Mouse (Mus musculus) limb, embryonic 14.5 days (tissue): ENCODE results near the gene Gm21188. TPM values are rescaled to one million over a fixed set of nuclear protein-coding genes. Genes with fewer than 3 reads are reported as not detected.
"Not testable (repeated sequence)": the region's sequence is repeated elsewhere in the genome, so short reads cannot be mapped to it uniquely, and the experiment has no call there.

ENCODE experiments used
- ATAC-seq: fragments of 200-750 bp; cut with Nextera tagmentation; 2 replicates; pipeline ENCODE4 v1.8.0; 2017; ENCODE audit warnings: low read depth, moderate number of reproducible peaks, moderate TSS enrichment; ENCODE audit not compliant: low FRiP score
- DNase-seq: peaks from one replicate; pipeline ENCODE4 v3.0.0-alpha.2; 2015; ENCODE audit warnings: low spot score
- H3K27ac ChIP-seq: fragments of 300-500 bp; sonication (generic); replicated peaks from 2 replicates; pipeline ENCODE4 v1.5.1; 2014; ENCODE audit warnings: low read depth, mild to moderate bottlenecking, low read length, moderate library complexity, mixed read lengths
- H3K27me3 ChIP-seq: fragments of 300-500 bp; sonication (generic); 2 replicates; pipeline ENCODE4 v1.6.1; 2014; ENCODE audit warnings: low read length, mixed read lengths; ENCODE audit not compliant: control insufficient read depth, insufficient read depth
- H3K36me3 ChIP-seq: fragments of 300-500 bp; sonication (generic); 2 replicates; pipeline ENCODE4 v1.6.1; 2014; ENCODE audit warnings: mild to moderate bottlenecking, low read length, moderate library complexity, mixed read lengths; ENCODE audit not compliant: control insufficient read depth, insufficient read depth
- H3K4me1 ChIP-seq: fragments of 300-500 bp; sonication (generic); 2 replicates; pipeline ENCODE4 v1.6.1; 2014; ENCODE audit warnings: antibody characterized with exemption, low read length, mixed read lengths; ENCODE audit not compliant: control insufficient read depth, insufficient read depth
- H3K4me2 ChIP-seq: fragments of 300-500 bp; sonication (generic); replicated peaks from 2 replicates; pipeline ENCODE4 v1.6.1; 2014; ENCODE audit warnings: low read depth, mild to moderate bottlenecking, low read length, moderate library complexity; ENCODE audit not compliant: severe bottlenecking
- H3K4me3 ChIP-seq: fragments of 300-500 bp; sonication (generic); replicated peaks from 2 replicates; pipeline ENCODE4 v1.5.1; 2014; ENCODE audit warnings: low read length
- H3K9ac ChIP-seq: fragments of 300-500 bp; sonication (generic); 2 replicates; pipeline ENCODE4 v1.6.1; 2014; ENCODE audit warnings: mild to moderate bottlenecking, low read depth, low read length, moderate library complexity; ENCODE audit not compliant: severe bottlenecking
- H3K9me3 ChIP-seq: fragments of 300-500 bp; sonication (generic); 2 replicates; pipeline ENCODE4 v1.6.1; 2016; ENCODE audit warnings: low read length; ENCODE audit not compliant: control insufficient read depth
- WGBS: fragments of 180-500 bp; shearing (Covaris S2); extraction: QIAGEN DNeasy Blood & Tissue Kit; methylation state at CpG from one replicate; pipeline ENCODE4 v1.1.7; 2014; 5-methylcytosine and 5-hydroxymethylcytosine counted together
- polyA plus RNA-seq, 2 experiments: library from polyadenylated mRNA; depleted of rRNA in 1 of 2; stranded (reverse) in 1 of 2; unstranded in 1 of 2; fragments of >200 nt; fragmentation: Nextera tagmentation in 1 of 2; extraction: Ambion mirVana in 1 of 2; gene quantifications; 2 replicates each; pipeline versions ENCODE4 v1.2.1 to v1.2.3; 2012 to 2014

Gene Gm21188
- polyA plus RNA-seq, 2 experiments: 0.19 TPM; not detected in 1

DNA sequence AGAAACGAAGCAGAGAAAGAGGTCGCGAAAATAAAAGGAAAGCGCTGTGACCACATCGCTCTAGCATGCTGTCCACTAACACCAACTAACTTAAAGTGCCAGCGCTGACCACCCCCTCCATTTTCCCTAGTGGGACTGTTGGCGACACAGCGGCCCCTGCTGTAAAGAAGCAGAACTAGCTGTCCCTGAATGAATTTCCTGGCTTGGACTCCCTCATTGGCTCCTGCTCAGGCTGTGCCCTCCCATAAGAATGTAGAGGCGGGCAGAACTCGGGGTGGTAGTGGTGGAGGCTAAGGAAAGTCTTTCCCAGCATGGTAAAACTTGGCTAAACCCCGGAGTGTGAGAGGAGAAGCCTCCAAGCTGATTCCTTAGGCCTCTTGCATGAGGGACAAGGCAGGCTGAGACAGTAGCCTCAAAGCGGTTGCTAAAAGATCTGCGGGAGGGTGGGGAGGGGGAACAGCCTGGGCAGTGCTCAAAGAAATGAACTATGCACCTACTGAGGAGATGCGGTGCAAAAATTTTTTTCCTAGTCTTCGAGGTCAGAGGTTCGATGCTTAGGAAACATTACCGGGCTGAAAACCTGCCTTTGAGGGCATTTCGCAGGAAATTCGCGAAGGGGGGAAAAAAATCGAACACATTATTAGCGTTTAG, 11.6 kb upstream of the Gm21188 start:
- not testable (repeated sequence) for H3K4me2 ChIP-seq, DNase-seq, H3K27me3 ChIP-seq, H3K27ac ChIP-seq, H3K36me3 ChIP-seq, H3K9ac ChIP-seq, H3K4me1 ChIP-seq, H3K4me3 ChIP-seq, H3K9me3 ChIP-seq
- 0 out of 2 replicates have a peak, but pooled peaks have one; percentile 34 for ATAC-seq
- no CpG with 5 or more reads among the region's 22 CpGs for WGBS

DNA sequence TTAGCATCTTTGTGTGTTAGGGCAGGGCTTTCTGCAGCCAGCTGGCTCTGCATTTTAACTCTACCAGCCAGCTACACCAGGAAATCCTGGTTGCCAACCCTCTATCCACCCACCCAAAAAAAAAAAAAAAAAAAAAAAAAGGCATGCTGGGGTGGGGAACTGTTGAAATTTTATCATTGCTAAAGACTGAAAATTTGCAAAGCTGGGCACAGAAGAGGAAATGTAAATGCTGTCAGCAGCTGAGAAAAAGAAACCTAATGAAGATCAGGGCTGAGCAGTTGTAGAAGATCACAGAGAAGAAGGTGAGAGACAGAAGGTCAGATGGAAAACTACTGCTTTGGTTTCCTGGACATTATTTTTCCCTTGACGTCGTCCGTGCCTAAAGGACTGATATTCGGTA, 10.9 kb upstream of the Gm21188 start:
- WGBS: no CpG with 5 or more reads among the region's 4 CpGs
- H3K36me3 ChIP-seq, H3K27me3 ChIP-seq, H3K9me3 ChIP-seq, ATAC-seq, H3K9ac ChIP-seq, H3K4me2 ChIP-seq, DNase-seq, H3K4me1 ChIP-seq, H3K27ac ChIP-seq, H3K4me3 ChIP-seq: not testable (repeated sequence)

DNA sequence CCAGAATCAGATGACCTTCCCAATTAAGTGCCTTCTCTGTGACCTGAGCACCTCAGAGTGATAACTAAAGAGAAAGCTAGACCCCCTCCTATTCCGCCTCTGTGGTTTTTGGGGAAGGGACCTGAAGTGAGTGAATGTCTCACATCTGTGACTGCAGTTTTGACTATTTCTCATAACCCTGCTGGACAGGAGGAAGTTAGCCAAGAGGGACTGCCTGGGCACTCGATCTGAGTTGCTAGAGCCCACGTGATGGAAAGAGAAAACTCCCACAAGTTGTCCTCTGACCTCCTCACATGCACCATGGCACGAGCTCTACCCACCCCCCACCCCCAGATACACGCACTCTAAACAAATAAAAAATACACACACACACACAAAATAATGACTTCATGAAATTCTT, 3.4 kb downstream of the Gm21188 start:
- WGBS: no CpG with 5 or more reads among the region's 5 CpGs
- H3K27me3 ChIP-seq, H3K4me1 ChIP-seq, H3K27ac ChIP-seq, DNase-seq, H3K4me2 ChIP-seq, H3K36me3 ChIP-seq, H3K9ac ChIP-seq, H3K4me3 ChIP-seq, H3K9me3 ChIP-seq, ATAC-seq: not testable (repeated sequence)

DNA sequence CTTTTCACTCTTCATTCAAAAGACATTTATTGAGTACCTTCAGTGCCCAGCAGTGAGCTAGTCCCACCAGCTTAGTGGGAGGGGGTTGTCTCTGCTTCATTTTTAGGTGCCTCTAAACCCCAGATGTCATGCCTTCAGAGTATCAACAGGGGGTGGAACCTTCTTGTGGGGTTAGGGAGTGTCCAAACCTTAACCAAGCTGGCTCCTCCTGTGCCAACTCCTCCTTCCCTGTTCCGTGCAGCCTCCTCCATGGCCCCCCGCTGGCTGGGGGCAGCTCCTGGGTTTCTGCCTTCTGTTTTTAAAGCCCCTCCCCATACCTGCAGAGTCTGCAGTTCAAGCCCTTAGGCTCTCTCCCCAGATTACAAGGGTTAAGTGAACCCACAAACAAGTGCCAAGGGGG, 3.8 kb downstream of the Gm21188 start:
- no CpG with 5 or more reads among the region's 2 CpGs for WGBS
- not testable (repeated sequence) for H3K9me3 ChIP-seq, H3K27me3 ChIP-seq, H3K4me1 ChIP-seq, H3K36me3 ChIP-seq, H3K4me2 ChIP-seq, H3K27ac ChIP-seq, H3K4me3 ChIP-seq, DNase-seq, ATAC-seq, H3K9ac ChIP-seq

DNA sequence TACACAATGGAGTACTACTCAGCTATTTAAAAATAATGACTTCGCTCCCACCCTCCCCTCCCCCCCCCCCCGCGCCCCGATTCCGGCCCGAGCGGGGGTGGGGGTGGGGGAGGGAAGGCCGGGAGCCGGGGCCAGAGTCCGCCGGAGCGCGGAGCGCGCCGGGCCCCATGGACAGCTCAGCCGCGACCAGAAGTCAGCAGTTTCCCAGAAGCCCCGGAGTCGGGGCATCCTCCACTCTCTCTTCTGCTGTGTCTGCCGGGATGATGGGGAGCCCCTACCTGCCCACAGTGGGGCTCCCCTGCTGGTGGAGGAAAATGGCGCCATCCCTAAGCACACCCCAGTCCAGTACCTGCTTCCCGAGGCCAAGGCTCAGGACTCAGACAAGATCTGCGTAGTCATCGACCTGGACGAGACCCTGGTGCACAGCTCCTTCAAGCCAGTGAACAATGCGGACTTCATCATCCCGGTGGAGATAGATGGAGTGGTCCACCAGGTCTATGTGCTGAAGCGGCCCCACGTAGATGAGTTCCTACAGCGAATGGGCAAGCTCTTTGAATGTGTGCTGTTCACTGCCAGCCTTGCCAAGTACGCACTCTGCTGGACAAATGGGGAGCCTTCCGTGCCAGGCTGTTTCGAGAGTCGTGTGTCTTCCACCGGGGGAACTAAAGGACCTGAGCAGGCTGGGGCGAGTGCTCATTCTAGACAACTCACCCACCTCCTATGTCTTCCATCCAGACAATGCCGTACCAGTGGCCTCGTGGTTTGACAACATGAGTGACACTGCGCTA, 5.4 kb downstream of the Gm21188 start:
- H3K36me3 ChIP-seq, H3K4me3 ChIP-seq, H3K4me2 ChIP-seq, H3K27ac ChIP-seq, H3K9ac ChIP-seq, H3K27me3 ChIP-seq, H3K9me3 ChIP-seq, ATAC-seq, DNase-seq, H3K4me1 ChIP-seq: not testable (repeated sequence)
- 4% methylated on average over 7 of the region's 40 CpGs for whole genome bisulfite sequencing

DNA sequence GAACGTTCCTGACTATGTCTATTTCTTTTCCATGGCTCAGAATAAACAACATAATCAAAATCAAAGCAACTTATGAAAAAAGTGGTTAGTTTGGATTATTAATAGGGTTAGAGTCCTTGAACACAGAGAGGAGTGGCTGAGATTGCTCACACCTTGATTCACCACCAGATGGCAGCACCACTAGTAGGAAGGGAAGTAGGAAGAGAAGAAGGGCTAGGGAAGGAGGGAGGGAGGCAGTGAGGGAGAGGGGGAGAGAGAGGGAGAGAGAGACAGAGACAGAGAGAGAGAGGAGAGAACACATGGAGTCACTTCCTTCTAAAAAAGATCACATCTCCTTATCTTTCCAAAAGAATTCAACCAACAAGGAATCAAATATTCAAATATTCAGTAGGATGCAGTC, 10.8 kb downstream of the Gm21188 start:
- H3K4me1 ChIP-seq, H3K27me3 ChIP-seq, H3K36me3 ChIP-seq, H3K9ac ChIP-seq, H3K9me3 ChIP-seq, ATAC-seq, H3K27ac ChIP-seq, H3K4me2 ChIP-seq, H3K4me3 ChIP-seq, DNase-seq: not testable (repeated sequence)
- no CpG with 5 or more reads among the region's 1 CpGs for WGBS

DNA sequence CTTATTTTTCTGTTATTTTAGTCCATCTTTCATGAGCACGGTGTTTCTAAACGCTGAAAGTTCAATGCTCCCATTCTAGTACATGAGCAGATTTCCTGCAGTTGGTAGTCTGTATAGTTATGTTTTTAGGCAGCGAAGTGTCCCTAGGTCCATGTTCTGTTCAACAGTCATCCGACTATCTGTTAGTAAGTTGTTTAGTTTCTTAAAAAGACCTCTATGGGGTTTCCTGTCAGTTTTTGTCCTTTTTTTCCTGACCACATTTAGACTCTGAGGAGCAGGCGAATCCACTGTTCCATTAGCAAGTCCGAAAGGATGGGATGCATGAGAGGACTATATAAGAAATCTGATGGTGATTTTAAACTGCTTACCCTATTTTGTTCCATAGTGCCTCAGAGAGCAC, 14.1 kb downstream of the Gm21188 start:
- not testable (repeated sequence) for DNase-seq

DNA sequence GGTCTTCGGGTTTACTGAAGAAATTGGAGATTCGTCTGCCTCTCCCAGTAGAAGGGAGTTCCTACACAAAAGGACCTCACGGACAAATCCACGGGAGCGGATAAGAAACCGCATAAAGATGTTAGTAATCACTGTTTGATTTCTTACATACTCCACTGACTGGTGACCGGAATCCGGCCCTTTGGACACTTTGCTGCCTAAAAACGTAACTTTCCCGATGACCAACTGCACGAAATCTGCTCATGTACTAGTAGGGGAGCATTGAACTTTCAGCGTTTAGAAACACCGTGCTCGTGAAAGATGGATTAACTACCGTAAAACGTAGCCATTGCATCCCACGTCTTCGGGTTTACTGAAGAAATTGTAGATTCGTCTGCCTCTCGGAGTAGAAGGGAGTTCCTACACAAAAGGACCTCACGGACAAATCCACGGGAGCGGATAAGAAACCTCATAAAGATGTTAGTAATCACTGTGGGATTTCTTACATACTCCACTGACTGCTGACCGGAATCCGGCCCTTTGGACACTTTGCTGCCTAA, 15.3 kb downstream of the Gm21188 start:
- WGBS: under 1% methylated on average over 23 of the region's 25 CpGs
- H3K27ac ChIP-seq, H3K4me2 ChIP-seq, H3K9me3 ChIP-seq, DNase-seq, H3K27me3 ChIP-seq, H3K4me3 ChIP-seq, ATAC-seq, H3K4me1 ChIP-seq, H3K36me3 ChIP-seq, H3K9ac ChIP-seq: not testable (repeated sequence)

More for the DNA sequence above, 14.1 kb downstream of the Gm21188 start:
- not testable (repeated sequence) for H3K9ac ChIP-seq, H3K4me2 ChIP-seq, H3K36me3 ChIP-seq, H3K27me3 ChIP-seq, H3K27ac ChIP-seq, H3K4me3 ChIP-seq, H3K4me1 ChIP-seq, H3K9me3 ChIP-seq, ATAC-seq
- 7% methylated on average over 6 of the region's 6 CpGs for WGBS
